Mouse (Mus musculus) olfactory bulb, adult 2 months (tissue): ENCODE measurements around the gene Fam189b.

Experiments used
- CTCF ChIP-seq: fragments of 200-500 bp; IDR thresholded peaks from 2 replicates; pipeline ENCODE4 v1.5.1; 2012; ENCODE audit warnings: low read depth, mild to moderate bottlenecking, low read length, moderate library complexity; ENCODE audit not compliant: insufficient read depth
- POLR2A ChIP-seq: fragments of 200-500 bp; IDR thresholded peaks from 2 replicates; pipeline ENCODE4 v1.6.1; 2012; ENCODE audit warnings: mild to moderate bottlenecking, low read depth, low read length, moderate library complexity; ENCODE audit not compliant: insufficient read depth

- no peak for TF ChIP-seq POLR2A
- TF ChIP-seq CTCF = no peak
These were observed 21.2 kb upstream of the Fam189b start for GRCm38 (mm10) chr3:89161786-89162185.
